In genomic region chr2:92392318-92393264, GRCm38 (mm10) we compare ENCODE assay signal across 9 mouse cellular contexts. TPM values are rescaled to one million over a fixed set of nuclear protein-coding genes. Genes with fewer than 3 reads are reported as not detected.
DNase-seq lines count a peak whose midpoint lies in the region; ATAC-seq and TF ChIP-seq lines count a peak whose summit lies in the region.
"Had no signal": no experiment of that assay in that cellular context is flagged by ENCODE, and none has a peak within 500 bp of the region (broad histone marks: within the 10 kb centered on the region; RNA-seq: fewer than 3 reads in every experiment).

No protein-coding gene starts in this region.

- H3K9ac ChIP-seq in kidney, embryonic 16.5 days (replicated peaks; ENCODE audit: low read length), result peak overlapping the region; percentile 67
- H3K9ac ChIP-seq in heart, postnatal 0 days (replicated peaks; ENCODE audit: low read depth, low read length), result no peak overlapping the region
- H3K9ac ChIP-seq in liver, embryonic 13.5 days, result no peak overlapping the region

- DNase-seq in kidney, adult 8-10 months, result no peak
- DNase-seq in cerebellum, postnatal 25 days, result peak; percentile 61 to 66
- no peak for DNase-seq in heart, postnatal 0 days (ENCODE audit: low spot score)
- no peak for DNase-seq in liver, embryonic 13.5 days
- no peak for DNase-seq in frontal cortex, adult 2 months (ENCODE audit: extremely low spot score in 1 of 2, low spot score in 1 of 2)
- DNase-seq in c-Kit-positive CD71-positive TER-119-positive erythroid progenitor cells, embryonic 14.5 days (ENCODE audit: low spot score), result no peak
- DNase-seq in spleen, adult 18-20 months, result no peak

- no peaks in the 10 kb centered on the region for H3K27me3 ChIP-seq in kidney, embryonic 16.5 days (ENCODE audit: insufficient read depth, low read length)
- H3K27me3 ChIP-seq in heart, postnatal 0 days (ENCODE audit: control insufficient read depth, insufficient read depth, low read length), result peaks cover 46% of the 10 kb centered on the region
- peaks cover 95% of the 10 kb centered on the region for H3K27me3 ChIP-seq in liver, embryonic 13.5 days

- TF ChIP-seq EP300 in heart, postnatal 0 days (IDR thresholded peaks at IDR 0.05; ENCODE audit: low read depth), result no peak

- H3K4me3 ChIP-seq in kidney, embryonic 16.5 days (ENCODE audit: low read length), result peak overlapping the region; percentile 46
- no peak overlapping the region for H3K4me3 ChIP-seq in heart, postnatal 0 days (ENCODE audit: low read depth, low read length)
- peak overlapping the region; percentile 28 for H3K4me3 ChIP-seq in liver, embryonic 13.5 days (replicated peaks)

- ATAC-seq in kidney, embryonic 16.5 days (ENCODE audit: low FRiP score, low TSS enrichment), result peak; percentile 1; the same call in 1 of the 2 replicates
- ATAC-seq in heart, postnatal 0 days (ENCODE audit: insufficient read depth, low read depth), result no peak
- no peak for ATAC-seq in liver, embryonic 13.5 days (ENCODE audit: low read depth)

- peaks cover 46% of the 10 kb centered on the region for H3K4me1 ChIP-seq in kidney, embryonic 16.5 days (ENCODE audit: insufficient read depth, low read length)
- peaks cover 16% of the 10 kb centered on the region for H3K4me1 ChIP-seq in heart, postnatal 0 days (ENCODE audit: control insufficient read depth, insufficient read depth)
- H3K4me1 ChIP-seq in liver, embryonic 13.5 days (replicated peaks), result peaks cover 32% of the 10 kb centered on the region

- H3K4me2 ChIP-seq in kidney, embryonic 16.5 days (replicated peaks; ENCODE audit: low read depth, low read length), result peak overlapping the region; percentile 64
- peak overlapping the region; percentile 44 for H3K4me2 ChIP-seq in heart, postnatal 0 days (ENCODE audit: low read depth, low read length)
- peak overlapping the region; percentile 51 for H3K4me2 ChIP-seq in liver, embryonic 13.5 days

- WGBS in kidney, embryonic 16.5 days, result 4% methylated on average over 26 of the region's 26 CpGs
- WGBS in heart, postnatal 0 days, result 7% methylated on average over 26 of the region's 26 CpGs
- WGBS in liver, embryonic 13.5 days (ENCODE audit: insufficient replicate concordance), result 5% methylated on average over 26 of the region's 26 CpGs

- TF ChIP-seq CTCF in heart, postnatal 0 days (IDR thresholded peaks at IDR 0.05; ENCODE audit: low read depth), result no peak

- H3K9me3 ChIP-seq in kidney, embryonic 16.5 days (ENCODE audit: low read length), result no peaks in the 10 kb centered on the region
- no peaks in the 10 kb centered on the region for H3K9me3 ChIP-seq in heart, postnatal 0 days (replicated peaks; ENCODE audit: control insufficient read depth, low read length)
- H3K9me3 ChIP-seq in liver, embryonic 13.5 days (replicated peaks), result no peaks in the 10 kb centered on the region

- H3K27ac ChIP-seq in kidney, embryonic 16.5 days (ENCODE audit: low read length), result peak overlapping the region; percentile 84
- no peak overlapping the region for H3K27ac ChIP-seq in heart, postnatal 0 days (ENCODE audit: low read depth)
- no peak overlapping the region for H3K27ac ChIP-seq in liver, embryonic 13.5 days

- no peaks in the 10 kb centered on the region for H3K36me3 ChIP-seq in kidney, embryonic 16.5 days (ENCODE audit: insufficient read depth, low read length)
- no peaks in the 10 kb centered on the region for H3K36me3 ChIP-seq in heart, postnatal 0 days (replicated peaks; ENCODE audit: control insufficient read depth, insufficient read depth, low read length)
- no peaks in the 10 kb centered on the region for H3K36me3 ChIP-seq in liver, embryonic 13.5 days

RNA-seq across cellular contexts. Expression of gene Mapk8ip1, which starts 8.5 kb away (rescaled TPM):
- 28.9 and 30.4 TPM in 2 replicates for polyA plus RNA-seq in kidney, embryonic 16.5 days (2015; fragmentation: Nextera tagmentation; extraction: Ambion mirVana)
- total RNA-seq in heart, postnatal 0 days (2014; rRNA removed; ENCODE audit: low replicate concordance), result 5.6 and 8.4 TPM in 2 replicates
- 2.7 and 3.1 TPM in 2 replicates for polyA plus RNA-seq in heart, postnatal 0 days (2015; fragmentation: Nextera tagmentation; extraction: Ambion mirVana)
- 1.7 and 1.9 TPM in 2 replicates for polyA plus RNA-seq in liver, embryonic 13.5 days (2015; fragmentation: Nextera tagmentation; extraction: Ambion mirVana)
- 288 and 299 TPM in 2 replicates for polyA plus RNA-seq in frontal cortex, adult 2 months (2012; rRNA removed)
- total RNA-seq: neutrophil, adult 5-6 weeks had no signal

RNA-seq across cellular contexts. Expression of gene 1700029I15Rik, which starts 10.3 kb away (rescaled TPM):
- polyA plus RNA-seq in kidney, embryonic 16.5 days (2015; fragmentation: Nextera tagmentation; extraction: Ambion mirVana), result 3.1 and 4.4 TPM in 2 replicates
- 2.8 and 4.6 TPM in 2 replicates for total RNA-seq in heart, postnatal 0 days (2014; rRNA removed; ENCODE audit: low replicate concordance)
- polyA plus RNA-seq in heart, postnatal 0 days (2015; fragmentation: Nextera tagmentation; extraction: Ambion mirVana), result 0.56 and 0.87 TPM in 2 replicates
- 1.1 and 1.2 TPM in 2 replicates for polyA plus RNA-seq in liver, embryonic 13.5 days (2015; fragmentation: Nextera tagmentation; extraction: Ambion mirVana)
- 6.9 and 7.5 TPM in 2 replicates for polyA plus RNA-seq in frontal cortex, adult 2 months (2012; rRNA removed)

RNA-seq across cellular contexts. Expression of gene Large2, which starts 17.9 kb away (rescaled TPM):
- polyA plus RNA-seq in kidney, embryonic 16.5 days (2015; fragmentation: Nextera tagmentation; extraction: Ambion mirVana), result 34.9 and 35.8 TPM in 2 replicates
- total RNA-seq in heart, postnatal 0 days (2014; rRNA removed; ENCODE audit: low replicate concordance), result not detected in 2 replicates
- 0.25 and 0.47 TPM in 2 replicates for polyA plus RNA-seq in heart, postnatal 0 days (2015; fragmentation: Nextera tagmentation; extraction: Ambion mirVana)
- polyA plus RNA-seq in liver, embryonic 13.5 days (2015; fragmentation: Nextera tagmentation; extraction: Ambion mirVana), result 1.6 and 2.2 TPM in 2 replicates
- 0.50 and 0.66 TPM in 2 replicates for polyA plus RNA-seq in frontal cortex, adult 2 months (2012; rRNA removed)
- total RNA-seq: neutrophil, adult 5-6 weeks had no signal

RNA-seq across cellular contexts. Expression of gene Pex16, which starts 18.1 kb away (rescaled TPM):
- 29.8 and 35.7 TPM in 2 replicates for polyA plus RNA-seq in kidney, embryonic 16.5 days (2015; fragmentation: Nextera tagmentation; extraction: Ambion mirVana)
- total RNA-seq in heart, postnatal 0 days (2014; rRNA removed; ENCODE audit: low replicate concordance), result 14.1 and 28.5 TPM in 2 replicates
- polyA plus RNA-seq in heart, postnatal 0 days (2015; fragmentation: Nextera tagmentation; extraction: Ambion mirVana), result 27.5 and 27.7 TPM in 2 replicates
- polyA plus RNA-seq in liver, embryonic 13.5 days (2015; fragmentation: Nextera tagmentation; extraction: Ambion mirVana), result 19.7 and 21.7 TPM in 2 replicates
- polyA plus RNA-seq in frontal cortex, adult 2 months (2012; rRNA removed), result 42.4 and 46.2 TPM in 2 replicates

RNA-seq across cellular contexts. Expression of gene Cry2, which starts 41.3 kb away (rescaled TPM):
- polyA plus RNA-seq in kidney, embryonic 16.5 days (2015; fragmentation: Nextera tagmentation; extraction: Ambion mirVana), result 21.7 and 24.5 TPM in 2 replicates
- 9.5 and 15.3 TPM in 2 replicates for total RNA-seq in heart, postnatal 0 days (2014; rRNA removed; ENCODE audit: low replicate concordance)
- 14.0 and 17.3 TPM in 2 replicates for polyA plus RNA-seq in heart, postnatal 0 days (2015; fragmentation: Nextera tagmentation; extraction: Ambion mirVana)
- 9.1 and 10.7 TPM in 2 replicates for polyA plus RNA-seq in liver, embryonic 13.5 days (2015; fragmentation: Nextera tagmentation; extraction: Ambion mirVana)
- 94.1 and 100 TPM in 2 replicates for polyA plus RNA-seq in frontal cortex, adult 2 months (2012; rRNA removed)

Comparison
In these comparisons a context has a peak if more than half of its experiments do, and no peak if none do; other contexts are left out.
1. DNase-seq: peak in cerebellum, postnatal 25 days (2 of 2); none in kidney, adult 8-10 months (0 of 2), heart, postnatal 0 days (single experiment), liver, embryonic 13.5 days (single experiment), frontal cortex, adult 2 months (0 of 2), c-Kit-positive CD71-positive TER-119-positive erythroid progenitor cells, embryonic 14.5 days (single experiment) and spleen, adult 18-20 months (0 of 2).
2. RNA of gene Large2, which starts 17.9 kb away (polyA plus RNA-seq): 34.9 to 35.8 TPM in kidney, embryonic 16.5 days; 1.6 to 2.2 TPM in liver, embryonic 13.5 days, 0.50 to 0.66 TPM in frontal cortex, adult 2 months and 0.25 to 0.47 TPM in heart, postnatal 0 days; every median in the first group is over 10 times any median in the second.
3. Peak in every context shown above with its lines, with median percentiles within 50 percentile points of each other: H3K4me2 ChIP-seq.